Mouse (Mus musculus) Patski (cell line): ENCODE results near the gene Slc12a8. TPM values are rescaled to one million over a fixed set of nuclear protein-coding genes. Genes with fewer than 3 reads are reported as not detected.

Source experiments
- ATAC-seq: fragments of 100-300 bp; one replicate; pipeline ENCODE4 v1.8.0; 2021
- CTCF ChIA-PET: fragments of 350-600 bp; sonication (Branson Sonifier 250); formaldehyde crosslinking; loops from one replicate; lab custom pipeline; 2022; ENCODE audit warnings: inconsistent platforms; lab: Charles Lee
- POLR2A ChIA-PET: fragments of 350-600 bp; sonication (Branson Sonifier 250); formaldehyde crosslinking; loops from one replicate; lab custom pipeline; 2022; ENCODE audit warnings: antibody characterized with exemption, inconsistent platforms; lab: Charles Lee
- DNase-seq: peaks from one replicate; pipeline ENCODE4 v3.0.0-alpha.2; 2011; ENCODE audit warnings: low read depth, low spot score
- H3K27me3 ChIP-seq: fragments of 371-371 bp; one replicate; pipeline ENCODE4 v1.5.1; 2021
- CTCF ChIP-seq: fragments of 100-300 bp; IDR thresholded peaks from one replicate; pipeline ENCODE4 v1.5.1; 2021
- in situ Hi-C: fragments of 300-500 bp; cut with MboI; formaldehyde crosslinking; loops from 3 replicates; pipeline ENCODE4 v1.11.1; 2018; ENCODE audit warnings: low pct_unique_long_range_greater_than_20kb, mixed read lengths
- polyA plus RNA-seq: library from polyadenylated mRNA; unstranded; gene quantifications from one replicate; pipeline ENCODE4 v1.2.3, GENCODE M21; 2021

Gene Slc12a8
- polyA plus RNA-seq, 1 experiment from 2014 or later, result 1.2 TPM

- ChIA-PET CTCF (no interaction called here), POLR2A (no interaction called here)
- H3K27me3 ChIP-seq, result no peaks in the 10 kb centered on the region
- in situ Hi-C loops, result no loop called here
- no peak for DNase-seq
- ATAC-seq, result no peak
- no peak for TF ChIP-seq CTCF
Observed at GRCm38 (mm10) chr16:33544346-33544745, 27.2 kb downstream of the Slc12a8 start.

GRCm38 (mm10) chr16:33545530-33545929 is 28.4 kb downstream of the Slc12a8 start:
- in situ Hi-C loops, result no loop called here
- CTCF ChIA-PET, result interaction anchor here (1.2 to 2.1 kb wide), 3 partner anchors 11 to 17 kb away, joined by 3 to 8 read pairs (median 4); no protein-coding TSS in a partner anchor
- H3K27me3 ChIP-seq, result no peaks in the 10 kb centered on the region
- POLR2A ChIA-PET, result no interaction called here
- DNase-seq (no peak), ATAC-seq (no peak)
- no peak for TF ChIP-seq CTCF

DNA sequence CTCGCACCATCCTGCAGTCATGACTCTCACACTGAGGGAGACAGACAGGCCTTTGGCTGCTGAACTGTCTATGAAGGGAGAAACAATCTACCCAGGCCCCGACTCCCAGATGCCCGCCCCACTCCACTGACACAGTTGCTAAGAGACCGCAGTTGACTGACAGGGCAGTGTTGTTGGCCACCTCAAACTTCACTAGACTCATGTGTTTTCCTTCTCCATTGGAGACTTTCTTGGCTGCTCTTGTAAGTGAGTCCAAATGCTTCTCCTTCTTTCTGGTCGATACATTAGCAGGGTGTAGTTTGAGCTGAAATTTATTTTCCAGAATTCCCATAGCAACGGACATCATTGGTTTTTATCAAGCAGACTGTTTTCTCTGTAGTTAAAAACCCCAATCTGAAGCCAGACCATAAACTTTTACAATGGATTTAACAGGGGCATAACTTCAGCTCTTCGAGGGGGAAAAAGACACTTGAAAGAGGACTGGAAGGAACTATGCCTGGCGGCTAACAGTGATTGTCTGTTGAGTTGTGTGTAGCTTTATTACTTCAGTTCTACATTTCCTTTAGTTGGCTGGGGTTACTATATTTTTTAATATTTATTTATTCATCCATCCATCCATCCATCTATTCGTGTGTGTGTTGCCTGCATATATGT is 36.7 kb downstream of the Slc12a8 start:
- CTCF ChIA-PET, result no interaction called here
- H3K27me3 ChIP-seq, result no peaks in the 10 kb centered on the region
- POLR2A ChIA-PET, result no interaction called here
- no peak for ATAC-seq
- in situ Hi-C loops, result no loop called here
- no peak for DNase-seq
- TF ChIP-seq CTCF, result no peak

GRCm38 (mm10) chr16:33558121-33558520 is 41.0 kb downstream of the Slc12a8 start:
- in situ Hi-C loops, result no loop called here

DNA sequence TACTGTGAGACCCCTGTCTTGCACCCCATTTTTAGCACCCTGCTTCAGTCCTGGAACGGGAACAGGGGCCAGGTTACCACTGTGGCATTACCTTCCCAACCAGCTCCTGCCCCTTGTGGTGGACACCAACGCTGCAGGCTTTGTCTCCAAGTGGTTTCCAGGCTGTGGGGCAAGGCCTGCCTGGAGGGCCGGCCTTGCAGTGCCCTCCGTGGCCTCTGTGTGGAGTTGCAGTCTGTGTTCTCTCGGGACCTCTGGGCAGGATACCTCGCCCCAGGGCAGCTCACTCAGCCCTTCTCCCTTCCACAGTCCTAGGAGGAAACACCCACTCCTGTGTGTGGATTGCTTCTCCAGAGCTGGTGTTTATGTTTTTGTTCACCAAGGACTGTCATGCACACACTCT is 43.2 kb downstream of the Slc12a8 start:
- DNase-seq (peak; percentile 39), ATAC-seq (peak; percentile 93)
- ChIA-PET CTCF (interaction anchor here (0.7 to 1.9 kb wide), 18 partner anchors 14 to 223 kb away, joined by 3 to 8 read pairs (median 4); no protein-coding TSS in a partner anchor), POLR2A (interaction anchor here (1.0 kb wide), 1 partner anchor 187 kb away, joined by 3 read pairs; no protein-coding TSS in a partner anchor)
- H3K27me3 ChIP-seq, result no peaks in the 10 kb centered on the region
- TF ChIP-seq CTCF, result no peak
- in situ Hi-C loops, result loop anchor here (5.0 kb wide), 1 partner anchor 122 kb away; the partner anchor contains the start of gene Heg1

More at GRCm38 (mm10) chr16:33558121-33558520, 41.0 kb downstream of the Slc12a8 start:
- no peaks in the 10 kb centered on the region for H3K27me3 ChIP-seq
- DNase-seq (no peak), ATAC-seq (no peak)
- ChIA-PET CTCF (no interaction called here), POLR2A (no interaction called here)
- no peak for TF ChIP-seq CTCF

DNA sequence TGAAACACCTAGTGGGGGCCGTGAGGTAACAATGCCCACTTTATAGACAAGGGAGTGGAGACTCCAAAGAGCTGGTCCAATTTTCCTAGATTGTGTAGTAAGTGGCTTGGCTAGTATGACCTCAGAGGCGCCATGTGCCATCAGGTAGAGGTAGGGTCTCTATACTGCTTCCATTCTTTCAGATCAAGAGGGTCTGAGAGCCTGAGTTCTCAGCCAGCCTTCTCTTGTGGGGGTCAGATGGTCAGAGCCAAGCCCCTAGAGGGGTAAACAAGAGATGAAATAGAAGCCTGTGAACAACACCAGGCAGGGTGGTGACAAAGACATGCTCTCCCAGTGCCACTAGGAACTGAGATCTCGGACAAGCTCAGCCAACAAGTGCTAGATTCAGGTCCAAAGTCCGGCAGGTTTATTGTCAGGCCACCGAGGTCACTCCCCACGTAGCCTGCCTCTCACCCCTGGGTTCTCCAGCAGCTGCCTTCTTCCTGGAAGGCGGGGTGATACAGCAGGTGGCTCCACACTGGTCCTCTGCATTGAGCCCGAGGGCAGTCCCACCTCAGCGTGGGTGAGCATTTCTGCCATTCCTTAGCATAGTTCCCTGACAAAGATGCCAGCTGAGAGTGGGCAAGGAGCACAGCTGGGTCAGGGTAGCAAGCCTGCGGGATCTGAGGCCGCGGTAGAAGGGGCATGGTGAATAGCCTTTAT is 44.3 kb downstream of the Slc12a8 start:
- ChIA-PET POLR2A (no interaction called here), CTCF (interaction anchor here (1.5 to 1.9 kb wide), 4 partner anchors 15 to 31 kb away, joined by 3 to 8 read pairs (median 5); no protein-coding TSS in a partner anchor)
- ATAC-seq (no peak), DNase-seq (no peak)
- in situ Hi-C loops, result loop anchor here (5.0 kb wide), 1 partner anchor 121 kb away; the partner anchor contains the start of gene Heg1
- H3K27me3 ChIP-seq, result no peaks in the 10 kb centered on the region
- no peak for TF ChIP-seq CTCF

DNA sequence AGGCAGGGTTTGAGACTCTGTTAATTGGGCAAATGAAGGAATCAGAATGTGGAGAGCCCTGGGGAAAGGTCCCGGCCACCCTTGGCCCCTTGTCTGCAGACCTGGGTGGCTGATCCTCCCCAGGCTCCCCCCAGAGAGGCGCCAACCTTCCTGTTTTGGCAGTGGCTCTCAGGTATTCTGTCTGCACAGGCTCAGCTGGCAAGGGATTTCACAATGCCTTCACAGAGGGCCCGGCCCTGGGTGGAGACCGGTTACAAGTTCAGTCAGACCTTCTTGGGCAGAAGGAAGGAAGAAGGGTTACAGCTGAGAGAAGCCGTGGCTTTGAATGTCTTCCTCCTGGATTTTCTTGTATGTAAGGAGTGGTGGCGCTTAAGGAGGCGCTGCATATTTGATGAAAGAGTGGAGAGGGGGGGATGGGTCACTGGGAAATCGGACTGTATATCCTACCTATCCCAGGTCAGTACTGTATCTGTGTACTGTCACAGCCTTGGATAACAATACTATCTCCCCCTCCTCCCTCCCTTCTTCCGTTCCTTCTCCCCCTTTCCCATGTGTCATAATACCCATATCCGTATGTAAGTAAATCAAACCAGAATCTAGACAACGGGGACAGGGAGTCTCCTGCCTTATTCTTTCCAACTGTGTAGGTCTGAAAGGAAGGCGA is 45.9 kb downstream of the Slc12a8 start:
- H3K27me3 ChIP-seq, result no peaks in the 10 kb centered on the region
- no peak for TF ChIP-seq CTCF
- ATAC-seq, result no peak
- ChIA-PET POLR2A (no interaction called here), CTCF (no interaction called here)
- no peak for DNase-seq
- in situ Hi-C loops, result loop anchor here (5.0 kb wide), 1 partner anchor 119 kb away; the partner anchor contains the start of gene Heg1

DNA sequence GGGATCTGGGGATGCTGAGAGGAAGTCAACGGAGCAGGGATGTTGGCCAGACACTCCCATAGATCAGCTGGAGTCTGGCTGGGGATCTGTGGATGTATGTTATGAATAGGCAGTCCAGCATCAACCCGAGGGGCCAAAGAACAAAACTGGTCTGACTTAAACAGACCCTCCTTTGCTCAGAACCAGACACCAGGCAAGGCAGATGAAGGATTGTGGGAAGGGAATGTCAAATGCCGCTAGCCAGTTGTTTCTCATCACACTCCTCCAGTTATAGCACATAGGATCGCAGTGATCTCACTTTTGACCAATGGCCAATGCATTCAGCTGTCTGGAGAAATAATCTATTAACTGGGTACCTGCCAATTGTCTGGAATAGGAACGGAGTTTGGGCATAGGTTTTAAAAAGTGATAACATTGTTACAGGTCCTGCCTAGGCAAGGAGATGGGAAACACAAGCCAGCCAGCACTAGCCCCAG is 46.4 kb downstream of the Slc12a8 start:
- ATAC-seq, result no peak
- ChIA-PET CTCF (no interaction called here), POLR2A (no interaction called here)
- H3K27me3 ChIP-seq, result no peaks in the 10 kb centered on the region
- no peak for DNase-seq
- in situ Hi-C loops, result loop anchor here (5.0 kb wide), 1 partner anchor 119 kb away; the partner anchor contains the start of gene Heg1
- no peak for TF ChIP-seq CTCF

GRCm38 (mm10) chr16:33566467-33566866 is 49.3 kb downstream of the Slc12a8 start:
- CTCF ChIA-PET, result no interaction called here
- POLR2A ChIA-PET, result no interaction called here
- DNase-seq, result no peak
- no peak for ATAC-seq
- in situ Hi-C loops, result no loop called here
- H3K27me3 ChIP-seq, result no peaks in the 10 kb centered on the region
- no peak for TF ChIP-seq CTCF

DNA sequence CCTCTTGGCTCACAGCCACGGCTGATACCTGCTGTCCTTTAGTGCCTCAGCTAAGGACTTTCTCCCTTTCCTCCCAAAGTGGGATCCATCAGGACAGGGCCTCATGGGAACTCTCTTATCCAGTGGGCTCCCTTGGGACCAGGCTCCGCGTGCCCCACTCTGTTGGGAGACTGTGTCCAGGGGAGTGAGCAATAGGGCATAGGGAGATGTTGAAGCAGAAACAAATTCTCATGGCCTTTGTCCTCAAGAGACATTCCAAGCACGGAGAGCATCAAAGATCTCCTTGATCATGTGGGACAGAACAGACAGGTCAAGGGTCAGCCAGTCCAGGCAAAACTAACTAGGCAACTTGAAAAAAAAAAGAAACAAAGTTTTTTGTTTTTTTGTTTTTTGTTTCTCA is 50.6 kb downstream of the Slc12a8 start:
- POLR2A ChIA-PET, result no interaction called here
- no peak for ATAC-seq

More for the DNA sequence above, 50.6 kb downstream of the Slc12a8 start:
- TF ChIP-seq CTCF, result no peak
- in situ Hi-C loops, result no loop called here
- CTCF ChIA-PET, result no interaction called here
- H3K27me3 ChIP-seq, result no peaks in the 10 kb centered on the region
- DNase-seq, result no peak
